Mouse (Mus musculus): Measurements from ENCODE around the gene Nt5c2.

Gene Nt5c2

GRCm38 (mm10) chr19:46932608-46933007 is 82.3 kb downstream of the Nt5c2 start:
- no peak for DNase-seq (ENCODE audit: low read depth, low spot score)

GRCm38 (mm10) chr19:46930026-46930425 is 84.9 kb downstream of the Nt5c2 start:
- DNase-seq (ENCODE audit: low read depth, low spot score), result no peak

GRCm38 (mm10) chr19:46929044-46929587 is 85.8 kb downstream of the Nt5c2 start:
- peak; percentile 30 for DNase-seq (ENCODE audit: low read depth, low spot score)

- DNase-seq (ENCODE audit: low read depth, low spot score), result no peak
Observed at GRCm38 (mm10) chr19:46928136-46928535, 86.8 kb downstream of the Nt5c2 start.

DNA sequence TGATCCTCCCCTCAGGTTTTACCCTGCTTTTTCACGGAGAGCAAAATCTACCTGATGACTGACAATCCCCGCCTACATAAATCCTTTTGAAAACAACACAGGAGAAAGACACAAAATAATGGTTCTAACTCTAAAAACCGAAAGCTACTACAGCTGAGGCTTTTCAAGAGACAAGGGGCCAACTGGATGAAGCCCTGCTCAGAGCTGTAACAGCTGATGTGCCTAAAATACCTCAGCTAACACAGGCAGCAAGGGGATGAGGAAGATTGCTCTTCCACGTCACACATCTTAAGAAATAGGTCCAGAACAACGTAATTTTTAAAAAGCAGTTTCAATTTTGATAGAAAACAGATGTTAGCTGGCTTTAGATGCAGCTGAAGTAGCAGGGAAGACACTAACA is 88.0 kb downstream of the Nt5c2 start:
- peak; percentile 46 for DNase-seq (ENCODE audit: low read depth, low spot score)

- DNase-seq (ENCODE audit: low read depth, low spot score), result no peak
Observed at GRCm38 (mm10) chr19:46926357-46926756, 88.6 kb downstream of the Nt5c2 start.

- DNase-seq (ENCODE audit: low read depth, low spot score), result no peak
Observed at GRCm38 (mm10) chr19:46920571-46920970, 94.4 kb downstream of the Nt5c2 start.

GRCm38 (mm10) chr19:46915406-46916080 is 99.4 kb downstream of the Nt5c2 start:
- DNase-seq (ENCODE audit: low read depth, low spot score), result no peak

DNA sequence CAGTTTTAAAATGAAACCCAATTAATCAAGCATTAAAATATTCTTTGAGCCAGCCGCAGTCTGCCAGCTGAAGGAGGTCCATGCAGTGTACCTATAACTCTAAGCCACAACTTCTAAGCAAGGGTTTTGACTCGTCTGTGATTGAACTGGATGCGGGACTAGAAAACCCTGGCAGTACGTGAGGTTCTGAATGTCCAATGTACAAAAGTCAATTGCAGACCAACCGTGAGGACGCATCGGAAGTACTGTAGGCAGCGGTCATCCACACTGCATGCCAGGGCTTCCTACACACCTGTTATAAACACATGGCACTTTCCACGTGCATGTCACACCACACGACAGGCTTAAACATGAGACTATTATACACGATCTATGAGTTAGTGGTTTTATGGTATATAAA is 101.3 kb downstream of the Nt5c2 start:
- no peak for DNase-seq (ENCODE audit: low read depth, low spot score)

DNA sequence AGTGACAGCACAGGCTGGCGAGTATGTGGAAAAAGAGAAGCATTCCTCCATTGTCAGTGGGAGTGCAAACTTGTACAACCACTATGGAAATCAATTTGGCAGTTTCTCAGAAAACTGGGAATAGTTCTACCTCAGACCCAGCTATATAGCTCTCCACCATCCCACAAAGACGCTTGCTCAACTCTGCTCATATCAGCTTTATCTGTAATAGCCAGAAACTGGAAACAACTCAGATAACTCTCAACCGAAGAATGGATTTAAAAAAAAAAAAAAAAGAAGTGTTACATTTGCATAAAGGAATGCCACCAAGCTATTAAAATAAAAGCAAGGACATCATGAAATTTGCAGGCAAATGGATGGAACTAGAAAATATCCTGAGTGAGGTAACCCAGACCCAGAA is 103.5 kb downstream of the Nt5c2 start:
- DNase-seq (ENCODE audit: low read depth, low spot score), result no peak

GRCm38 (mm10) chr19:46908977-46909376 is 106.0 kb downstream of the Nt5c2 start:
- no peak for DNase-seq (ENCODE audit: low read depth, low spot score)

DNA sequence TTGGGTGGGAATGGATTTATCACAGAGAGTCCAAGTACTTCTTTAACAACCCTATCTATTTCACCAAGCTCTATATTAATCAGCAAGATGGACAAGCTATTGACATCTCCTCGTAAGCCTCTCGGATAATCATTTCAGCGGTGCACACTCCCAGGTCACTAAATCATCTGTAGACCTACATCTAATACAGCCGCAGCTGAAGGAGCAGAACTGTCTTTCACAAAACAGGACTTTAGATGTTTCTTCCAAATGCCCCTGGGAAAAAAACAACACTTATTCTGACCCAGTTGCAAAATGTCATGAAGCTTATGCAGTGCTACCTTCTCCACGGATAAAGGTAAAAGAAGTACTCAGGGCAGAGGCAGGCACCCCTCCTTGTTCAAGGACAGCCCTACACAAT is 106.7 kb downstream of the Nt5c2 start:
- no peak for DNase-seq (ENCODE audit: low read depth, low spot score)

GRCm38 (mm10) chr19:46905971-46906370 is 109.0 kb downstream of the Nt5c2 start:
- no peak for DNase-seq (ENCODE audit: low read depth, low spot score)

DNA sequence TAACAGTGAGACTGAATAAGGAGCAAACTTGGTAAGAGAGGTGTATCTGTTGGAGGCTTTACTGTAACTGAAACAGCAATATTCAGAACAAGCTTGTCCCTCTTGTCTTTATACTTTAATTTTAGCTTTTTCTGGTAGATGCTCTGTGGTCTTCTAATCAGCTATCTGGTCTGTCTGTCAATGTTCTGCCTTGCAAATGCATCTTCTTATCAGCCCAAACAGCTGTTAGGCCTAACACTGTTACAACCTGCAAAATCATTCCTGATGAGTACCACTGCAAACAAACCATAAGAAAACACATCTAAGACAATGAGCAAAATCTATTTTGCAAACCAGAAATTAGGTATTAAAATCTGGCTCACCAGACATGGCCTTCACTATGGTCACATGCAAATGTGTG is 109.6 kb downstream of the Nt5c2 start:
- DNase-seq (ENCODE audit: low read depth, low spot score), result no peak

- no peak for DNase-seq (ENCODE audit: low read depth, low spot score)
Observed at GRCm38 (mm10) chr19:46904907-46905306, 110.0 kb downstream of the Nt5c2 start.

GRCm38 (mm10) chr19:46903379-46903778 is 111.6 kb downstream of the Nt5c2 start:
- DNase-seq (ENCODE audit: low read depth, low spot score), result no peak

- no peak for DNase-seq (ENCODE audit: low read depth, low spot score)
Observed at GRCm38 (mm10) chr19:46901323-46901722, 113.6 kb downstream of the Nt5c2 start.

DNA sequence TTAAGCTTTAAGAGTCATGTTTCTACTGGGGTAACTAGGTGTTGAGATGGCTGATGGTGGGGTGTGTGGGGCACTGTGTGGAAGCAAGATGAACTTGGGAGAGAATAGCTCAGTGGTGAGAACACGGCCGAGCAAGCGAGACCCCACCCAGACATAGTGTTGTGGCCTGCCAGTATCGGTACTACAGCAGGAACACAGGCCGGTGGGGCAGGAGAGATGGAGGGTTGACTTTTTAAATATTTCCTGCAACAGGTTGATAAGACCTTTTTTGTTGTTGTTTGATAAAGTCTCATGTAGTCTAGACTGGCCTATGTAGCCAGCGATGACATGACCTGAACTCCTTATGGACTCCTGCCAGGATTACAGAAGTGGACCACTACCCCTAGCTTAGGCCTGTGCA is 114.2 kb downstream of the Nt5c2 start:
- DNase-seq (ENCODE audit: low read depth, low spot score), result no peak

- DNase-seq (ENCODE audit: low read depth, low spot score), result no peak
Observed at GRCm38 (mm10) chr19:46899871-46900270, 115.1 kb downstream of the Nt5c2 start.

- DNase-seq (ENCODE audit: low read depth, low spot score), result peak; percentile 74
Observed at GRCm38 (mm10) chr19:46899306-46899705, 115.6 kb downstream of the Nt5c2 start.

- no peak for DNase-seq (ENCODE audit: low read depth, low spot score)
Observed at GRCm38 (mm10) chr19:46898222-46898621, 116.7 kb downstream of the Nt5c2 start.

GRCm38 (mm10) chr19:46897135-46897534 is 117.8 kb downstream of the Nt5c2 start:
- DNase-seq (ENCODE audit: low read depth, low spot score), result peak; percentile 15

GRCm38 (mm10) chr19:46893484-46893883 is 121.5 kb downstream of the Nt5c2 start:
- no peak for DNase-seq (ENCODE audit: low read depth, low spot score)

GRCm38 (mm10) chr19:46892856-46893255 is 122.1 kb downstream of the Nt5c2 start:
- DNase-seq (ENCODE audit: low read depth, low spot score), result no peak

Measured in A20 (cell line).